Mouse (Mus musculus) stomach, postnatal 0 days (tissue): Measurements from ENCODE around the gene Ppox. TPM values are rescaled to one million over a fixed set of nuclear protein-coding genes. Genes with fewer than 3 reads are reported as not detected.
A peak's percentile ranks its signal among the peaks of the same experiment; 100 is the strongest.

ENCODE experiments used
- ATAC-seq: fragments of 200-750 bp; cut with Nextera tagmentation; 2 replicates; pipeline ENCODE4 v1.8.0; 2017; ENCODE audit not compliant: low FRiP score, low TSS enrichment
- DNase-seq: peaks from one replicate; pipeline ENCODE4 v3.0.0-alpha.2; 2016; ENCODE audit warnings: low spot score
- H3K27ac ChIP-seq: fragments of 300-500 bp; sonication (generic); replicated peaks from 2 replicates; pipeline ENCODE4 v1.5.1; 2014; ENCODE audit warnings: mild to moderate bottlenecking, control low read depth
- H3K27me3 ChIP-seq: fragments of 300-500 bp; sonication (generic); 2 replicates; pipeline ENCODE4 v1.6.1; 2014; ENCODE audit warnings: low read length; ENCODE audit not compliant: control insufficient read depth, insufficient read depth
- H3K36me3 ChIP-seq: fragments of 300-500 bp; sonication (generic); 2 replicates; pipeline ENCODE4 v1.6.1; 2014; ENCODE audit warnings: low read length, mixed read lengths; ENCODE audit not compliant: control insufficient read depth, insufficient read depth
- H3K4me1 ChIP-seq: fragments of 300-500 bp; sonication (generic); replicated peaks from 2 replicates; pipeline ENCODE4 v1.6.1; 2014; ENCODE audit warnings: antibody characterized with exemption; ENCODE audit not compliant: control insufficient read depth, insufficient read depth
- H3K4me2 ChIP-seq: fragments of 300-500 bp; sonication (generic); replicated peaks from 2 replicates; pipeline ENCODE4 v1.6.1; 2014; ENCODE audit warnings: low read depth, mild to moderate bottlenecking, control low read depth, moderate library complexity
- H3K4me3 ChIP-seq: fragments of 300-500 bp; sonication (generic); 2 replicates; pipeline ENCODE4 v1.5.1; 2014; ENCODE audit warnings: low read depth, low read length, control low read depth
- H3K9ac ChIP-seq: fragments of 300-500 bp; sonication (generic); 2 replicates; pipeline ENCODE4 v1.6.1; 2014; ENCODE audit warnings: mild to moderate bottlenecking, low read length, control low read depth, mixed read lengths
- H3K9me3 ChIP-seq: fragments of 300-500 bp; sonication (generic); 2 replicates; pipeline ENCODE4 v1.6.1; 2016; ENCODE audit warnings: low read length; ENCODE audit not compliant: control insufficient read depth
- CTCF ChIP-seq: IDR thresholded peaks from 2 replicates; pipeline ENCODE4 v1.5.1; 2016; ENCODE audit warnings: antibody characterized with exemption, low read depth, mild to moderate bottlenecking, moderate library complexity
- EP300 ChIP-seq: optimal IDR thresholded peaks from 2 replicates; pipeline ENCODE3; 2016; ENCODE audit warnings: antibody characterized with exemption
- WGBS: fragments of 180-500 bp; shearing (Covaris S2); extraction: QIAGEN DNeasy Blood & Tissue Kit; methylation state at CpG from one replicate; pipeline ENCODE4 v1.1.7; 2014; 5-methylcytosine and 5-hydroxymethylcytosine counted together
- polyA plus RNA-seq: library from polyadenylated mRNA; unstranded; fragments of >200 nt; fragmentation: Nextera tagmentation; extraction: Ambion mirVana; gene quantifications from 2 replicates; pipeline ENCODE4 v1.2.1, GENCODE M21; 2015

Ppox gene
- polyA plus RNA-seq, 1 experiment from 2014 or later: 16.8 TPM

GRCm38 (mm10) chr1:171278436-171278835 is 2.5 kb downstream of the Ppox start:
- Histone ChIP-seq H3K4me2 (no peak overlapping the region), H3K9me3 (no peaks in the 10 kb centered on the region), H3K27ac (no peak overlapping the region), H3K4me1 (0 out of 2 replicates have a peak, but pooled peaks cover 2% of the 10 kb centered on the region), H3K27me3 (no peaks in the 10 kb centered on the region), H3K36me3 (peaks cover 27% of the 10 kb centered on the region), H3K9ac (no peak overlapping the region), H3K4me3 (no peak overlapping the region)
- TF ChIP-seq CTCF (no peak), EP300 (no peak)
- WGBS: 93% methylated on average over 8 of the region's 8 CpGs
- DNase-seq (peak; percentile 10), ATAC-seq (no peak)

- no peaks in the 10 kb centered on the region for H3K9me3 ChIP-seq
- no peak overlapping the region for H3K27ac ChIP-seq
- DNase-seq: no peak
- ATAC-seq: no peak
- H3K4me2 ChIP-seq: no peak overlapping the region
- H3K27me3 ChIP-seq: no peaks in the 10 kb centered on the region
- TF ChIP-seq EP300: no peak
- TF ChIP-seq CTCF: no peak
- no peak overlapping the region for H3K9ac ChIP-seq
- H3K36me3 ChIP-seq: peaks cover 26% of the 10 kb centered on the region
- H3K4me1 ChIP-seq: 0 out of 2 replicates have a peak, but pooled peaks cover 2% of the 10 kb centered on the region
- WGBS: 85% methylated on average over 10 of the region's 10 CpGs
- no peak overlapping the region for H3K4me3 ChIP-seq
Measured at GRCm38 (mm10) chr1:171277736-171278135, 3.2 kb downstream of the Ppox start.

GRCm38 (mm10) chr1:171276110-171276748 is 4.8 kb downstream of the Ppox start:
- Histone ChIP-seq H3K27ac (no peak overlapping the region), H3K9me3 (no peaks in the 10 kb centered on the region), H3K9ac (no peak overlapping the region), H3K4me2 (no peak overlapping the region), H3K4me3 (no peak overlapping the region), H3K27me3 (no peaks in the 10 kb centered on the region), H3K36me3 (peaks cover 27% of the 10 kb centered on the region), H3K4me1 (0 out of 2 replicates have a peak, but pooled peaks cover 2% of the 10 kb centered on the region)
- TF ChIP-seq EP300 (no peak), CTCF (no peak)
- DNase-seq: no peak
- 87% methylated on average over 14 of the region's 14 CpGs for WGBS
- no peak for ATAC-seq

- Histone ChIP-seq H3K4me2 (no peak overlapping the region), H3K36me3 (peaks cover 27% of the 10 kb centered on the region), H3K9me3 (no peaks in the 10 kb centered on the region), H3K4me1 (0 out of 2 replicates have a peak, but pooled peaks cover 3% of the 10 kb centered on the region), H3K4me3 (no peak overlapping the region), H3K27me3 (no peaks in the 10 kb centered on the region), H3K9ac (no peak overlapping the region), H3K27ac (peak overlapping the region; percentile 65; the same call in 1 of the 2 replicates)
- WGBS: 72% methylated on average over 11 of the region's 11 CpGs
- no peak for TF ChIP-seq EP300
- TF ChIP-seq CTCF: no peak
- DNase-seq: no peak
- no peak for ATAC-seq
Measured at GRCm38 (mm10) chr1:171275144-171275734, 5.7 kb downstream of the Ppox start.

- ATAC-seq (no peak), DNase-seq (no peak)
- Histone ChIP-seq H3K27me3 (no peaks in the 10 kb centered on the region), H3K9ac (no peak overlapping the region), H3K36me3 (peaks cover 27% of the 10 kb centered on the region), H3K9me3 (no peaks in the 10 kb centered on the region), H3K4me3 (no peak overlapping the region), H3K27ac (no peak overlapping the region), H3K4me2 (no peak overlapping the region), H3K4me1 (0 out of 2 replicates have a peak, but pooled peaks cover 2% of the 10 kb centered on the region)
- TF ChIP-seq CTCF (no peak), EP300 (no peak)
- 89% methylated on average over 12 of the region's 12 CpGs for WGBS
Measured at GRCm38 (mm10) chr1:171274171-171274570, 6.8 kb downstream of the Ppox start.

- WGBS: 85% methylated on average over 3 of the region's 3 CpGs
- TF ChIP-seq CTCF (no peak), EP300 (no peak)
- ATAC-seq (no peak), DNase-seq (no peak)
- Histone ChIP-seq H3K4me3 (no peak overlapping the region), H3K27ac (no peak overlapping the region), H3K9me3 (no peaks in the 10 kb centered on the region), H3K36me3 (peaks cover 18% of the 10 kb centered on the region), H3K4me1 (0 out of 2 replicates have a peak, but pooled peaks cover 2% of the 10 kb centered on the region), H3K9ac (no peak overlapping the region), H3K4me2 (0 out of 2 replicates have a peak overlapping the region, but pooled peaks have one; percentile 12), H3K27me3 (no peaks in the 10 kb centered on the region)
Measured at GRCm38 (mm10) chr1:171272086-171272485, 8.9 kb downstream of the Ppox start.
